Mouse (Mus musculus) T-helper 1 cell (primary cell): ENCODE results near the gene Wasl.

Experiments used
- in situ Hi-C: fragments of 300-600 bp; cut with MboI, MseI; formaldehyde crosslinking; loops from one replicate; pipeline ENCODE4 v1.15.1; 2025; ENCODE audit warnings: high pct_unique_total_duplicates

The Wasl gene

GRCm38 (mm10) chr6:24564886-24565285, 99.9 kb downstream of the Wasl start:
- in situ Hi-C loops = no loop called here

GRCm38 (mm10) chr6:24564081-24564480, 100.7 kb downstream of the Wasl start:
- in situ Hi-C loops = no loop called here
